Mouse (Mus musculus): ENCODE data around the gene Gnai2. TPM values are rescaled to one million over a fixed set of nuclear protein-coding genes. Genes with fewer than 3 reads are reported as not detected.
A peak's percentile ranks its signal among the peaks of the same experiment; 100 is the strongest.

Gnai2 gene
- polyA plus RNA-seq, 1 experiment from 2014 or later = 640 TPM

DNA sequence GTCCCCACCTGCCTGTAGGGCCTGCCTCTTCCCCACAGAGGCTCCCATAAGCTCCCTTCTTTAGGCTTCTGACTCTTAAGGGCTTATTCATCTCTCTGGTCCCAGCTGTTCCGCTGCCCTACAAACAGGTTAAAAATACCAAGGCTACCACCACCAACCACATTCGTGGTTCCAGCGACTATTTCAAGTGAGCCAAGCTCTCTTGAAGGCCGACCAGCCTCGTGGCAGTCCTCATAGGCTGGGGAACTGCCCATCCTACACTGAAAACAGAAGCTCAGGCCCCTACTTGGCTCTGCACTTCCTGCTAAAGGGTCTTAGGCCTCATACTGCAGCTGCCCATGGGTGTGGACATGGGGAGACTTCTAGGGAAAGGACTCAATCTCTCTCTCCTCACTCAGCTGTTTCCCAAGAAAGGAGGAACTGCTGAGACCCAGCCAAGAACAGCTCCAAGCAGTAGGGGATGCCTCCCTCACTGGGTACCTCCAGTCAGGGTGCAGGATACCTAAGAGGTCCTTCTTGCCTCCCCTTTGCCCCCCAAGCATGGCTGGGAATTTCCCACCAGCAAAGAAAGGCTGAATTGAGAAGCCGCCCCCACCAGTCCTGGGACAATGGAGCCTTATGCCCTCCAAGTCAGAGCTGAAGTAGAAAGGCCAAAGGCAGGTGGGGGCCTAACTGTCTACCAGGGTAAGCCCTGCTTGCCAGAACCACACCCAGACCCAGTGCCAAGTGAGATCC lies 23.5 kb downstream of the Gnai2 start:
- Histone ChIP-seq H3K27ac (peak overlapping the region; percentile 99), H3K4me1 (replicated peaks) (peaks cover 97% of the 10 kb centered on the region), H3K4me3 (peak overlapping the region; percentile 53), H3K36me3 (peaks cover 34% of the 10 kb centered on the region), H3K9me3 (no peaks in the 10 kb centered on the region), H3K27me3 (ENCODE audit: insufficient read depth, poor library complexity, severe bottlenecking) (peaks cover 13% of the 10 kb centered on the region; the same call in 1 of the 2 replicates)
- 76% methylated on average over 6 of the region's 6 CpGs for WGBS
- DNase-seq (ENCODE audit: low spot score) = no peak

DNA sequence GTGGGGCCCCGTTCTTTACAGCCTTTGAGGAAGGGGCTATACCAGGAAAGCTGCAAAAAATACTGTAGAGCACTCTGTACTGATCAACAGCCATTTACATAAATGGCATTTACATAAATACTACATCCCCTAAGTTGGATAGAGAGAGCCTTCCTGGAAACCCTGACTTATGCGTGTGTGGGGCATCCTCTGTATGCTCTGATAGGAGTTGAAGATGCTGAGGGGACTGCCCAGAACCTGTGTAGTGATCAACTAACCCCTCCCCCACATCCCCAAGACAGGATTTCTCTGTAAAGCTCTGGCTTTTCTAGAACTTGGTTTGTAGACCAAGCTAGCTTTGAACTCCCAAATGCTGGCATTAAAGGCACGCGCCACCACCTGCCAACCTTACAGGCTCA lies 25.7 kb downstream of the Gnai2 start:
- no peaks in the 10 kb centered on the region for H3K9me3 ChIP-seq
- peaks cover 13% of the 10 kb centered on the region; the same call in 1 of the 2 replicates for H3K27me3 ChIP-seq (ENCODE audit: insufficient read depth, poor library complexity, severe bottlenecking)
- peaks cover 12% of the 10 kb centered on the region for H3K36me3 ChIP-seq
- peak overlapping the region; percentile 18; the same call in 1 of the 2 replicates for H3K4me3 ChIP-seq
- WGBS = 67% methylated on average over 4 of the region's 4 CpGs
- peaks cover 97% of the 10 kb centered on the region for H3K4me1 ChIP-seq (replicated peaks)
- H3K27ac ChIP-seq = peak overlapping the region; percentile 99
- DNase-seq (ENCODE audit: low spot score) = no peak

DNA sequence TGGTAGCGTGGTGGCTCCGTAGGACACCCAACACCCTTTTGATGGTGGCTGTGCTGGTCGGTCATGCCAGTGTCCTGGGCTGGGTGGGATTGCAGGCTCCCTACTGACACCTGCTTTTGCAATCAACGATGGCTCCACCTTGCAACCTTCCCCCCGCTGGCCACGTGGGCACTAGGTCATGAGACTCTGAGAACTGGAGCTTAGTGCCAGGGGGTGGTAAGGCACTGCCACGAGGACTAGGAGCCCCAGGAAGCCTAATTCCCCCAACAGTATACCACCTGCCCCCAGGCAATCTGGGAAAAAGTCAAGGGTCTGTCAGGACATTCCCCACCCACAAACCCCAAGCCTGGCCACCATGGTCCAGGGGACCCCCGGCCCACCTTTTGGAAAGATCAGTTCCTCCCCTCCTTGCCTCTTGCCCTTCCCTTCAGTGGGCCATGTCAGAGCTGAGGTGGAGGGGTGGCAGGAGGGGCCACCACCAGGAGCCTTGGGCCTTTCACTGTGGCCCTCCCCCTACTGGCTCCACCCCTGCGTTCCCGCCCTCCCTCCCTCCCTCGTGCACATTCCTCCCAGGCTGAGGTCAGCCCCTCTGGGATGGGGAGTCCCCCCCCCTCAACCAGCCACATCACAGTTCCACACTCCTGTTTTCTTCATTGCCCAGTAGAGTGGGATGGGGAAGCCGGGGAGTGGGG lies 26.3 kb downstream of the Gnai2 start, which contains the start of gene Sema3b:
Sema3b (minus strand) TSS at position 489 of the 692 bp plus-strand sequence.
- DNase-seq (ENCODE audit: low spot score) = no peak
- H3K4me1 ChIP-seq (replicated peaks) = peaks cover 98% of the 10 kb centered on the region

DNA sequence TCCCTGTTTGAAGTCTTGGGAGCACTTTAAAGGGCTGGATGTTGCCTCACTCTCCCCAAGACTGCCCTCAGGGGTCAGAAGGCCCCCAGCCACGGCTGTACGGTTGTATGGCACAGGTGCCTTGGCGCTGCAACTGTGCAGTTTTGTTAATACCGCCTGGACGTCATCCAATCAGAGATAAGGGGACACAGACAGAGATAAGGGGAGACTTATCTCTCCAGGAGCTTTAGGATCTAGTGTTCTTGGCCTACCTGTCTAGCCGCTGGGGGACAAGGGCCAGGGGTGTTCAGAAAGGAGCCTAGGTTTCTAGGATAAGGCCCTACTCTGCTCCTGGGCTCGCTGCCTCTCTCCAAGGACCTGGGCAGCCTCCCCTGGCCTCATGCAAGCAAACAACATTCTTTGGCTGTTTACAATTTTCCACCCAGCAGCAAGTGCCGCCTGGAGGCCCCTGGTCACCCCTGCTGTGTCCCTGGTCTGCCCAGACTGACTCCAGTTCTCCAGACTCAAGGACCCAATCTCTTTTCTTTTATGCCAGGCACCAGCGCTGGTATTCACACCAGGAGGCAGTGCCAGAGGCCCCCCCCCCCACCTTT lies 27.4 kb downstream of the Gnai2 start:
- DNase-seq (ENCODE audit: low spot score) = no peak
- Histone ChIP-seq H3K36me3 (0 out of 2 replicates have a peak, but pooled peaks cover 3% of the 10 kb centered on the region), H3K9me3 (no peaks in the 10 kb centered on the region), H3K4me1 (replicated peaks) (peaks cover 97% of the 10 kb centered on the region), H3K27ac (peak overlapping the region; percentile 99), H3K4me3 (no peak overlapping the region), H3K27me3 (ENCODE audit: insufficient read depth, poor library complexity, severe bottlenecking) (peaks cover 13% of the 10 kb centered on the region; the same call in 1 of the 2 replicates)
- WGBS = 55% methylated on average over 9 of the region's 9 CpGs

More for the DNA sequence above, 26.3 kb downstream of the Gnai2 start, which contains the start of gene Sema3b:
- Histone ChIP-seq H3K9me3 (no peaks in the 10 kb centered on the region), H3K36me3 (peaks cover 7% of the 10 kb centered on the region), H3K27me3 (ENCODE audit: insufficient read depth, poor library complexity, severe bottlenecking) (peaks cover 13% of the 10 kb centered on the region; the same call in 1 of the 2 replicates), H3K4me3 (peak within 1 kb of the TSS; percentile 18; the same call in 1 of the 2 replicates), H3K27ac (peak within 1 kb of the TSS; percentile 99)
- WGBS = 39% methylated on average over 12 of the region's 12 CpGs

DNA sequence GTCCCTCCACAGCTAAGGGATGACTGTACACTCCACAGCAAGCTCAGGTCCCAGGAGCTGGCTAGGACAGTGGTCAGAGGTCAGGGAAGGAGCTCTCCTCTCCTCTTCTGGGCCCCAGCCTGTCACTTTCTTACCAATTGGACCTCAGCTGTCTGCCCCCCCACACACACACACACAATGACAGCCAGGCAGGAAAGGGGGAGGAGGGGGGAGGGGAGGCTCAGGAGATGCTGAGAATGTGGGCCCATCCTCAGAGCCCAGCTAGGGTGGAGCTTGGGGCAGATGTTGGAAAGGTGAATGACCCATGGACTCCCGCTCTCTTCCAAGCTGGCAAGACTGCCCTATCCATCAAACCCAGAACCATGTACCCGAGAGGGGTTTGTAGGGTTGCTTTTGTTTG lies 28.1 kb downstream of the Gnai2 start:
- Histone ChIP-seq H3K4me3 (peak overlapping the region; percentile 29; the same call in 1 of the 2 replicates), H3K9me3 (no peaks in the 10 kb centered on the region), H3K27ac (peak overlapping the region; percentile 99), H3K27me3 (ENCODE audit: insufficient read depth, poor library complexity, severe bottlenecking) (peaks cover 13% of the 10 kb centered on the region; the same call in 1 of the 2 replicates), H3K36me3 (no peaks in the 10 kb centered on the region), H3K4me1 (replicated peaks) (peaks cover 97% of the 10 kb centered on the region)
- DNase-seq (ENCODE audit: low spot score) = peak; percentile 41
- WGBS = 72% methylated on average over 2 of the region's 2 CpGs

DNA sequence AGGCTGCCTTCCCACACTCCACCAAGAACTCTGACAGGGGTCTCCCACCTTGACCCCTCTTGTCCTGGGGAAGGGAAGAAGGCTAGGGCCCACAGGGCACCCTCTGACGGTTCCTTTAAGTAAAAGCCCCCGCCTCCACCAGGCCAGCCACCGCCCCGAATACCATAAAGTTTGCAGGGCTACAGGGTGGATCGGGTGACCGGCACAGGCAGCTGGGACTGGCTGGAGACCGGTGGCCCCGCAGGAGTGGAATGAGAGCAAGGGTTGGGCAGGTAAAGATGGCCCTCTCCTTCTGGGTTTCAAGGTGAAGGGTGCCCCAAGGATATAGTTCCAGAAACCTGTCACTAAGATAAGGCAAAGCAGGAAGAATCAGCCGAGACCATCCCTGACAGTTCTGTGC lies 28.6 kb downstream of the Gnai2 start:
- peaks cover 93% of the 10 kb centered on the region for H3K4me1 ChIP-seq (replicated peaks)
- no peaks in the 10 kb centered on the region for H3K36me3 ChIP-seq
- peaks cover 13% of the 10 kb centered on the region; the same call in 1 of the 2 replicates for H3K27me3 ChIP-seq (ENCODE audit: insufficient read depth, poor library complexity, severe bottlenecking)
- 10% methylated on average over 9 of the region's 9 CpGs for WGBS
- no peak for DNase-seq (ENCODE audit: low spot score)
- H3K9me3 ChIP-seq = no peaks in the 10 kb centered on the region
- peak overlapping the region; percentile 29 for H3K4me3 ChIP-seq
- peak overlapping the region; percentile 99 for H3K27ac ChIP-seq

DNA sequence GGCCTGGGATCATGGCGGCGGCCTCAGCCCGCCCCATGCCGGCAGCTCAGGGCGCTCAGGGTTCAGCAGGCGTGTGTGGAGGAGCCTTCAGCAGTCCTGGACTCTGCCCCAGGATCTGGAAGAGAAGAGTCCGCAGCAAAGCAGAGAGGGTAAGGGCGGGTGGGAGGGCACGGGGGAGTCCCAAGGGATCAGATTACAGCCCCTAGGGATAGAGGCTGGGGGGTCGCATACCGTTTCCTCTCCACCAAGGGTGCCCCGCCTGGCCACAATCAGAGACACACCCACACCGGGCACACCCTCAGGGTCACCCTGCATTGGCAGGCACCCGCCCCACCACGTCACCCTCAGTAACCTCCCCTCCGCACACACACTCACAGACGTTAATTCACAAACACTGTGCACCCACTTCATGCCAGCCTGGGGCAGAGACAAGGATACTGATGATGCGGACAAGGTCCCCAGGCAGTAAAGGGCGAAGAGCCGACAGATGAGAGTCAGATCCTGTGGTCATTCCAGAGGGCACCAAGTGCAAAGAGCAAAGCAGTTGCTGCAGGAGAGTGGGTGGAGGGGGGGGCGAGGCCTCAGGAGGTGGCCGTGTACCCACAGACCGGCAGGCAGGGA lies 30.0 kb downstream of the Gnai2 start:
- WGBS = 36% methylated on average over 23 of the region's 23 CpGs
- Histone ChIP-seq H3K4me3 (peak overlapping the region; percentile 36), H3K27ac (peak overlapping the region; percentile 82), H3K4me1 (replicated peaks) (peaks cover 81% of the 10 kb centered on the region), H3K36me3 (no peaks in the 10 kb centered on the region), H3K9me3 (no peaks in the 10 kb centered on the region), H3K27me3 (ENCODE audit: insufficient read depth, poor library complexity, severe bottlenecking) (peaks cover 23% of the 10 kb centered on the region; the same call in 1 of the 2 replicates)
- no peak for DNase-seq (ENCODE audit: low spot score)

DNA sequence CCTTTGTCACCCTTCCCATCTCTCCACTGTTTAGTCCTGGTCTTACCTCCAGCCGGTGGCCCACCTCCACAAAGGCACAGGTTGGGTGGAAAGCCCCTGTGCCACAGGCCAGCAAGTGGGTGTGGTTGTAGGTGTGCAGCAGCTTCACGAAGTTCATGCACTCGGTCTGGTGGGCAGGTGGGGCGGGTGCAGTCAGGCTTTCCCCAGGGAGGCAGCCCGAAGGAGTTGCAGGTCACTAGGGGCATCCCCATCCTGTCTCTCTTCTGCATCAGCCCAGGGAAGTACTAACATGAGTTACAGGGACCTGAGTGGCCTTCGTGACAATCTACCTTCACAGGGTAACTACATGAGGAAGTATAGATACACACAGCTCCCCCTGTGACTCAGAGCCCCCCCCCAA lies 31.9 kb downstream of the Gnai2 start:
- Histone ChIP-seq H3K9me3 (no peaks in the 10 kb centered on the region), H3K27me3 (ENCODE audit: insufficient read depth, poor library complexity, severe bottlenecking) (peaks cover 23% of the 10 kb centered on the region; the same call in 1 of the 2 replicates), H3K4me3 (0 out of 2 replicates have a peak overlapping the region, but pooled peaks have one; percentile 1), H3K36me3 (no peaks in the 10 kb centered on the region), H3K27ac (peak overlapping the region; percentile 82), H3K4me1 (replicated peaks) (peaks cover 68% of the 10 kb centered on the region)
- DNase-seq (ENCODE audit: low spot score) = no peak
- WGBS = 81% methylated on average over 6 of the region's 6 CpGs

DNA sequence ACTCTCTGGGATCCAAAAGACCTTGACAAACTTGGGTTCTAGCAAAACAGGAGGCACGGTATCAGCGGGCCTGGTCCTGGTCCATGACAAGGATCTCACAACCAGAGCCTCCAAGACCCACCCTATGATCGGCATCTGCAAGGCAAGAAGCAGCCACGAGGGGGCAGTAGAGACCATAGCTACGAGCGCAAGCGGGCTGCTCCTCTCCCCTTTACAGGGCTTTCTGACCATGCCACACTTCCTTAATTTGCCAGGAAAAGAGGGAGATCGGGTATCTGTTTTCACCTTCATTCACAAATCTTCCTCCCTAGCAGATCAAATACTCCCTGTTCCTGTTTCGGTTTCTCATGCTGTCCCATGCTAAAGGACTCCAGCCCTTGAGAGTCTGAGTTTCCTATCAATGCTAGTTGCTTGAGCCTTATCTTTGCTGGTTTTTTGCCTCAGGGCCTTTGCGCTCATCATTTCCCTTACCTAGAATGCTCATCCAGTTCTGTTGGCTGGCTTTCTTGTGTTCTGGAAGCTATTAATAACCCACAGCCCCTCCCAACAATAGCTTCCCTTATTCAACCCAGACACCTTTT lies 33.0 kb downstream of the Gnai2 start:
- no peaks in the 10 kb centered on the region for H3K36me3 ChIP-seq
- H3K4me3 ChIP-seq = no peak overlapping the region
- H3K27ac ChIP-seq = peak overlapping the region; percentile 82
- 13% methylated on average over 10 of the region's 10 CpGs for WGBS
- H3K4me1 ChIP-seq (replicated peaks) = peaks cover 57% of the 10 kb centered on the region
- H3K27me3 ChIP-seq (ENCODE audit: insufficient read depth, poor library complexity, severe bottlenecking) = peaks cover 17% of the 10 kb centered on the region; the same call in 1 of the 2 replicates
- peak; percentile 93 for DNase-seq (ENCODE audit: low spot score)
- H3K9me3 ChIP-seq = no peaks in the 10 kb centered on the region

DNA sequence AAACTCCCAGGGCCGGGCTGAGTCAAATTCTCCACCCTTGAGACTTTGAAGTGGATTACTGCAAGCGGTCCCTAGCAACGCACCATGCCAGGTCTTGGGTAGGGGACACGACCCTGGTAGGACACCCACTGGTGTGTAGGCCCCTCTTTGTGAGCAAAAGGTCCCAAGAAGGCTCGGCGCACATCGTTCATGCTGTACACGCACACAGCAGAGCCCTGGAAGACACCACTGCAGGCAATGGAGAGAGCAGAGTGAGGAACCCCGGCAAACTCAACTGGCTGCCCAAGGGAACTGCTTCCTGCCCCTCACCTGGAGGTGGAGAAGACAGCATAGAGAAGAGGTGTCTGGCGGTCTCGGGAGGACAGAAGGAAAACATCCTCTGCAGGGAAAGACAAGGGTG lies 33.9 kb downstream of the Gnai2 start:
- Histone ChIP-seq H3K4me1 (replicated peaks) (peaks cover 52% of the 10 kb centered on the region), H3K27me3 (ENCODE audit: insufficient read depth, poor library complexity, severe bottlenecking) (peaks cover 14% of the 10 kb centered on the region; the same call in 1 of the 2 replicates), H3K9me3 (no peaks in the 10 kb centered on the region), H3K36me3 (no peaks in the 10 kb centered on the region), H3K4me3 (no peak overlapping the region), H3K27ac (peak overlapping the region; percentile 46; the same call in 1 of the 2 replicates)
- 89% methylated on average over 11 of the region's 11 CpGs for whole genome bisulfite sequencing
- DNase-seq (ENCODE audit: low spot score) = no peak

DNA sequence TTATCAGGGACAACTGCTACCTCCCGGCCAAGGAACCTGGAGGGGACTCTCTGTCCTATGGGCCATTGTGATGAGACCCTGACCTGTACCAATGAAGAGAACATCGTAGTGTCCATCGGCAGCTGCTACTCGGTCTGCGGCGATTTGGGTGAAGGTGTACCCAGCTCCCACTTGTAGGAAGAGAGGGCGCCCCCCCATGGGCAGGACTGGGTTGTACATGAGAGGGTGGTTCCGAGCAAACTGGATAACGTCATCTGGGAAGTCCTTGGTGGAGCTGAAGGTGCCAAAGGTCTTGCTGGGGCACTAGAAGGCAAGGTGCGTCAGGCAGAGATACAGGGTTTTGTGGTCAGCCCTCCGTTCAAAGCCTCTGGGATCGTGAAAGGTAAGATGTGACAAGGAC lies 34.4 kb downstream of the Gnai2 start:
- WGBS = 79% methylated on average over 12 of the region's 12 CpGs
- Histone ChIP-seq H3K36me3 (no peaks in the 10 kb centered on the region), H3K27me3 (ENCODE audit: insufficient read depth, poor library complexity, severe bottlenecking) (peaks cover 14% of the 10 kb centered on the region; the same call in 1 of the 2 replicates), H3K4me3 (no peak overlapping the region), H3K9me3 (no peaks in the 10 kb centered on the region), H3K27ac (no peak overlapping the region), H3K4me1 (replicated peaks) (peaks cover 47% of the 10 kb centered on the region)
- no peak for DNase-seq (ENCODE audit: low spot score)

DNA sequence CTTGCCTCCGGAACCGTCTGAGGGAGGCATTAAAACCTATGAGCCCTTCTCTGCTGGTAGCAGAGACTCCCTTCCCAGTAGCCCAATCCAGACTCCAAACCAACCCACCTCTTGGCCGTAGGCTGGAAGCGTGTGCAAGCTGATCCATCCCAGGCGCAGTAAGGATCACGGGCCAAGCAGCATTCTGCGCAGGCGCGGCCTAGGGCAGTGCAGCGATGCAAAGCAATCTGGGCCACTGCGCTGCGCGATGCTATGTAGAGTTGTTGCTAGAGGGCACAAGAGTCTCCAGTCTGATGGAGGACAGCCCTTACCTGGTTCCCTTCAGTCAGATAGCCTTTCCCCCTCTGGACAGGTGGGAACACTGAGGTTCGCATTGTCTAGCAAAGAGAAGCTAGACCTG lies 35.3 kb downstream of the Gnai2 start:
- no peaks in the 10 kb centered on the region for H3K9me3 ChIP-seq
- no peak overlapping the region for H3K27ac ChIP-seq
- H3K27me3 ChIP-seq (ENCODE audit: insufficient read depth, poor library complexity, severe bottlenecking) = peaks cover 14% of the 10 kb centered on the region; the same call in 1 of the 2 replicates
- no peak overlapping the region for H3K4me3 ChIP-seq
- 69% methylated on average over 14 of the region's 14 CpGs for WGBS
- no peaks in the 10 kb centered on the region for H3K36me3 ChIP-seq
- no peak for DNase-seq (ENCODE audit: low spot score)
- peaks cover 38% of the 10 kb centered on the region for H3K4me1 ChIP-seq (replicated peaks)

Measured in hindbrain, embryonic 10.5 days (tissue).